Mouse (Mus musculus) left cerebral cortex, postnatal 4 days (tissue): ENCODE results near the gene Per1. TPM values are rescaled to one million over a fixed set of nuclear protein-coding genes. Genes with fewer than 3 reads are reported as not detected.
A peak's percentile ranks its signal among the peaks of the same experiment; 100 is the strongest.

Experiments
- DNase-seq: peaks from one replicate; pipeline ENCODE4 v3.0.0-alpha.2; 2022
- intact Hi-C: fragments of 180-260 bp; cut with DNase I; formaldehyde crosslinking; loops from one replicate; pipeline ENCODE4 v1.15.1; 2025
- total RNA-seq, 2 experiments: library from RNA; stranded (reverse); gene quantifications; 2 replicates each; pipeline ENCODE4 v1.2.3; 2021

The Per1 gene
- total RNA-seq, 2 experiments from 2014 or later: 52.8 to 58.0 TPM

GRCm38 (mm10) chr11:69096987-69097900, 2.2 kb downstream of the Per1 start:
- DNase-seq: peak; percentile 93
- intact Hi-C loops: no loop called here

GRCm38 (mm10) chr11:69098039-69098761, 3.2 kb downstream of the Per1 start:
- DNase-seq: no peak
- intact Hi-C loops: no loop called here

- intact Hi-C loops: no loop called here
- DNase-seq: peak; percentile 96
These were observed 3.7 kb downstream of the Per1 start for GRCm38 (mm10) chr11:69098762-69099091.

DNA sequence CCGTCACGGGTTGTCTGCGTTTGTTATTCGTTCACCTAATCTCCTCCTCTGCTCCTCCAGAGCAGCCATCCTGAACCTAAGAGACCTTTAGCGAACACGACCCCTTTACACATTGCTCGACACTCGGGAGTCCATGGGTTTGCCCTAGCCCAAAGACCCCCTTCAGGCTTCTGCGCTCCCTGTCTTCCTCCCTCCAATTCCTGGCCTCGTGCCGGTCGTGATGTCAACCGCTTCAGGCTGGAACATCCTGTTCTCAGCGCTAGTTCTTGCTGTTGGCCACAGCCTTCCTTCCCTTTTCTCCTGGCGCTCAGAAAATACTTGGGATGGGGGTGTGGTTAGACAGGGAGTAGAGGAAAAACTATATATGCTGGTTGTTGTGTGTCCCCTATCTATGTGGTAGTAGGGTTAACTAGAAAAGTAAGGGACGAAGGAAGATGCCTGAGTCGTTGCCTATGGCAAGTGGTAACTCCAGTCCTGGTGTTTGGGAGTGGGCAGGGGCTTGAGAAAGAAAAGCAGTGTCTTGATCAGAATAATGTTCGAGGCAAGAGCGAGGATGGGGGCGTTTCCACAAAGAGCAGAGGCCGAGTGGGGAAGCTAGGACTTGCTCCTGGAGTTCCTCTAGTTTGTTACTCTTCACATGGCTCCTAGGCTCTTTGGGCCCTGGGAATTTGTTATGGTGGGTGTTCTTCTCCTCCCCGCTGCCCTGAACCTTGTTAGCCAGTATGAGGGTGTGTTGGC, 4.3 kb downstream of the Per1 start:
- peak; percentile 73 for DNase-seq
- intact Hi-C loops: no loop called here

DNA sequence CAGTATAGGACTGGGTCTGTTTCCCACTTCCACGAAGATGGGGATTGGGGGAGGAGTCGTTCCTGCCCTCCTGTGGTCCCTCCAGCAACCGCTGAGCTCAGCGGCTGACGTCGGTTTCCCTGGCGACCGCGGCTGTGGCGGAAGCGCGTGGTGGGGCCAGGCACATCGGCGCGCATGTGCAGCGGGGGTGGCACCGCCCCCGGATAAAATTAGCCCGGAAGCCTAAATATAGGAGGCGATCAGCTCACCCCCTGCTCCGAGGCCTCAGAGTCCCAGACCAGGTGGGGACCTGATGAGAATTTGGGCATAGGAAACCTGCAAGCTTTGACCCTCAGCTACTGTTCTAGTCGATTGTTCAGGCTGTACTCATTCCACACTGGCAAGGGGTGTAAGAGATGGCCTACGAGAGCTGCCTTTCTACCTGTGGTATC, 4.9 kb downstream of the Per1 start:
- intact Hi-C loops: no loop called here
- DNase-seq: peak; percentile 81

GRCm38 (mm10) chr11:69100639-69101360, 5.8 kb downstream of the Per1 start:
- intact Hi-C loops: no loop called here

GRCm38 (mm10) chr11:69101604-69102402, 6.8 kb downstream of the Per1 start:
- intact Hi-C loops: no loop called here
- no peak for DNase-seq

More at GRCm38 (mm10) chr11:69100639-69101360, 5.8 kb downstream of the Per1 start:
- no peak for DNase-seq

DNA sequence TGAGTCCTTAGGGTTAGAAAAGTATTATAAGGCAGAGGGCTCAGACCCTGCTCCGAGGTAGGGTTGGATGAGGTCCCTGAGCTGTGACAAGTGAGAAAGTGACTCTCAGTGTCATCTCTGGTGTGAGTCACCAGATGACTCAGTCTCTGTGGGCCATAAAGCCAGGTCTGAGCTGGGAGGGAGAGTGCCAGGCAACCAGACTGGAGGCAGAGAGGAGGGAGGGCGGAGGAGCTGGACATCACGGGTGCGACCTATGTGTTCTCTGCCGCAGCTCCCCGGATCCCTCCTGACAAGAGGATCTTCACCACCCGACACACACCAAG, 7.3 kb downstream of the Per1 start:
- intact Hi-C loops: no loop called here
- DNase-seq: no peak

- intact Hi-C loops: no loop called here
- peak; percentile 1 for DNase-seq
These were observed 8.1 kb downstream of the Per1 start for GRCm38 (mm10) chr11:69103121-69103520.

DNA sequence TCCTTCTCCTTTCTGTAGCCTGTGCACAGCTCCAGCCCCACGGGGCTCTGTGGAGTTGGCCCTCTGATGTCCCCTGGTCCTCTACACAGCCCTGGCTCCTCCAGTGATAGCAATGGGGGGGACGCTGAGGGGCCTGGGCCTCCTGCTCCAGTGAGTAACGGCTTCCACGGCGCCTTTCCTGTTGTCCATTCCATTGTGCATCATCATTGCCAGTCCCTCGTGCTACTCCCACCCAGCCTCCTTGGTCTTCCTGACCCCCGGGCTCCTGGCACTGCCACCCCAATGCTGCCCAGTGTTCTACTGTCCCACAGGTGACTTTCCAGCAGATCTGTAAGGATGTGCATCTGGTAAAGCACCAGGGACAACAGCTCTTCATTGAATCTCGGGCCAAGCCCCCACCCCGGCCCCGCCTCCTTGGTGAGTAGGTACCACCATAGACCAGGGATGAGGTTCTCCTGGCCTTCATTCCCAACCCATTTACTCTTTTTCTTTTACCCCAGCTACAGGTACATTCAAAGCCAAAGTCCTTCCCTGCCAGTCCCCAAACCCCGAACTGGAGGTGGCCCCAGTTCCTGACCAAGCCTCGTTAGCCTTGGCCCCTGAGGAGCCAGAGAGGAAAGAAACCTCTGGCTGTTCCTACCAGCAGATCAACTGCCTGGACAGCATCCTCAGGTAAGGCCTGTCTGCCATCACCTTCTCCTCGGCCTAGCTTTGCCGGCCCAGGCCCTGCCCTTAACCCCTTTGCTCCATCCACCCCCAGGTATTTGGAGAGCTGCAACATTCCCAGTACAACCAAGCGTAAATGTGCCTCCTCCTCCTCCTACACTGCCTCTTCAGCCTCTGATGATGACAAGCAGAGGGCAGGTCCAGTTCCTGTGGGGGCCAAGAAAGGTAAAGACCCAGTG, 8.8 kb downstream of the Per1 start:
- no peak for DNase-seq
- intact Hi-C loops: no loop called here

DNA sequence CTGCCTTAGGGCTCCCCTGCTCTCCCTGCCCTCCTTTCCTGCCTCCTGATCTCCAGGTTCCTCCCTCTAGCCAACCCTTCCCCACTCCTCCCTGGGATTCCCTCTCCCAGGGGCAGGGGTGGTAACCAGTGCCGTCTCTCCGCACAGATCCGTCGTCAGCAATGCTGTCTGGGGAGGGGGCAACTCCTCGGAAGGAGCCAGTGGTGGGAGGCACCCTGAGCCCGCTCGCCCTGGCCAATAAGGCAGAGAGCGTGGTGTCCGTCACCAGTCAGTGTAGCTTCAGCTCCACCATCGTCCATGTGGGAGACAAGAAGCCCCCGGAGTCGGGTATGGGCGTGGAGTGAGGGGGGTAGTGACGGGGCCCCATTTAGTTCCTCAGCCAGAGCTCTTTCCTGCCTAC, 9.5 kb downstream of the Per1 start:
- no peak for DNase-seq
- intact Hi-C loops: no loop called here

DNA sequence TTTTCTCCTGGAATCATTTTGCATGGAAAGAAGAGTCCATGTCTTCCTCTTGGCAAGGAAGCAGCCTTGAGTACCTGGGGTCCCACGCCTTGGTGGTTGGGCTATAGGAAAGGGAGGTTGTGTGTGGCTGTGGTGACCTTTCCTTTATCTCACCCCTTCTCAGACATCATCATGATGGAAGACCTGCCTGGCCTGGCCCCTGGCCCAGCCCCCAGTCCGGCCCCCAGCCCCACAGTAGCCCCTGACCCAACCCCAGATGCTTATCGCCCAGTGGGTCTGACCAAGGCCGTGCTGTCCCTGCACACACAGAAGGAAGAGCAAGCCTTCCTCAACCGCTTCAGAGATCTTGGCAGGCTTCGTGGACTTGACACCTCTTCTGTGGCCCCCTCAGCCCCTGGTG, 10.2 kb downstream of the Per1 start:
- no peak for DNase-seq
- intact Hi-C loops: no loop called here

GRCm38 (mm10) chr11:69105796-69106195, 10.8 kb downstream of the Per1 start:
- intact Hi-C loops: no loop called here
- DNase-seq: no peak

- intact Hi-C loops: no loop called here
- DNase-seq: no peak
These were observed 11.3 kb downstream of the Per1 start for GRCm38 (mm10) chr11:69106299-69106698.

DNA sequence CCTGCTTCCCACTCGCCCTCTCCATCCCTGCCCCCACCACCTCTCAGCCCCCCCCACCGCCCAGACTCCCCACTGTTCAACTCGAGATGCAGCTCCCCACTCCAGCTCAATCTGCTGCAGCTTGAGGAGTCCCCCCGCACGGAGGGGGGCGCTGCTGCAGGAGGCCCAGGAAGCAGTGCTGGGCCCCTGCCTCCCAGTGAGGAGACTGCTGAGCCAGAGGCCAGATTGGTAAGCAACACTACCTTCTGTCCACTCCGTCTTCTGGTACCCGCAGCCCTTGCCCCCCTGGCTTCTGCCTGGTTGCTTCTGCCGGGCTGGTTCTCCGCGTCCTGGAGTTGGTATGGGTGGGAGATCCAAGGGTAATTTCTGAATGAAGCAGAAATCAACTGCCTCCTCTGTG, 11.8 kb downstream of the Per1 start:
- no peak for DNase-seq
- intact Hi-C loops: no loop called here

DNA sequence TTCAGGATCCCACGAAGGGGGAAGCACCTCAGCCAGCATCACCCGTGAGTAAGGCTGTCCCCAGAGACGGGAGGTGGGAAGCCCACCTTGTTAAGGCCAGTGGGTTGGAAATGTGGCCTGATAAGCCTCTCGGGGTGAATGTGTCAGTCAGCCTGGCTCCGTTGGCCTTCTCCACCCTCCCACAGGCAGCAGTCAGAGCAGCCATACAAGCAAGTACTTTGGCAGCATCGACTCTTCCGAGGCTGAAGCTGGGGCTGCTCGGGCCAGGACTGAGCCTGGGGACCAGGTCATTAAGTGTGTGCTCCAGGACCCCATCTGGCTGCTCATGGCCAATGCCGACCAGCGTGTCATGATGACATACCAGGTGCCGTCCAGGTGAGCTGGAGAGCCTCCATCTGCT, 12.7 kb downstream of the Per1 start:
- no peak for DNase-seq
- intact Hi-C loops: no loop called here

DNA sequence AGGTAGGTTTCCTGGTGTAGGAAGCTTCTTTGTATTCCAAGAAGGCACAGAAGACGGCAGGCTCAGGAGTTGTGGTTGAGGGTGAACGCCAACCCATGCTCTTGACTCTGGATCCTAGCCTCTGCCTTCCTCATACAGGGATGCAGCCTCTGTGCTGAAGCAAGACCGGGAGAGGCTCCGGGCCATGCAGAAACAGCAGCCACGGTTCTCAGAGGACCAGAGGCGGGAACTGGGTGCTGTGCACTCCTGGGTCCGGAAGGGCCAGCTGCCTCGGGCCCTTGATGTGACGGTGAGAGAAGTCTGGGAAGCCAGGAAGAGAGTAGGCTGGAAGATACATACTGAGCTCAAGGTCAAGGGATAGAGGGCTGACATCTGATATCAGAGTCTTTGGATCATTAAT, 13.2 kb downstream of the Per1 start:
- intact Hi-C loops: no loop called here

GRCm38 (mm10) chr11:69109032-69109900, 14.2 kb downstream of the Per1 start:
- intact Hi-C loops: no loop called here

More for the DNA sequence above, 13.2 kb downstream of the Per1 start:
- DNase-seq: no peak

More at GRCm38 (mm10) chr11:69109032-69109900, 14.2 kb downstream of the Per1 start:
- DNase-seq: no peak
